Mouse (Mus musculus) macrophage (primary cell): ENCODE data around the gene Dhx15. TPM values are rescaled to one million over a fixed set of nuclear protein-coding genes. Genes with fewer than 3 reads are reported as not detected.
"Not testable (repeated sequence)": the region's sequence is repeated elsewhere in the genome, so short reads cannot be mapped to it uniquely, and the experiment has no call there.

Source experiments
- H3K27ac ChIP-seq: fragments of 350-480 bp; formaldehyde crosslinking; 2 replicates; pipeline ENCODE4 v1.9.0; 2021
- H3K36me3 ChIP-seq: fragments of 350-480 bp; formaldehyde crosslinking; 2 replicates; pipeline ENCODE4 v1.9.0; 2021; ENCODE audit errors: inconsistent target
- H3K4me3 ChIP-seq: fragments of 350-480 bp; formaldehyde crosslinking; 2 replicates; pipeline ENCODE4 v1.9.0; 2021; ENCODE audit errors: inconsistent target
- H3K79me2 ChIP-seq: fragments of 350-480 bp; formaldehyde crosslinking; 2 replicates; pipeline ENCODE4 v1.9.0; 2021; ENCODE audit errors: inconsistent target
- WGBS: methylation state at CpG from one replicate; pipeline ENCODE4 v1.1.7; 2026; ENCODE audit warnings: inconsistent platforms; ENCODE audit not compliant: missing documents; 5-methylcytosine and 5-hydroxymethylcytosine counted together
- polyA plus RNA-seq: library from polyadenylated mRNA; stranded (reverse); fragments of 250-400 nt; gene quantifications from 3 replicates; pipeline ENCODE4 v1.2.4, GENCODE M21; 2018; ENCODE audit warnings: inconsistent platforms
- total RNA-seq, 78 experiments: library from RNA; depleted of rRNA; stranded (reverse); fragments of 250-400 nt; gene quantifications; 1 replicate in 9 of 78; 2 replicates in 24 of 78; 3 replicates in 43 of 78; 4 replicates in 2 of 78; pipeline ENCODE4 v1.2.4; 2018; ENCODE audit warnings: inconsistent platforms in 56 of 78

Dhx15 gene
- total RNA-seq (2018; cell fraction: chromatin; rRNA removed): 100 to 1,000 TPM; 236 to 425 (median 352) TPM
- 10 to 100 TPM; 51.9 to 88.2 (median 66.7) TPM for total RNA-seq (2018; cell fraction: cytosol; rRNA removed)
- total RNA-seq (2018; cell fraction: nucleus; rRNA removed): 100 to 1,000 TPM; 154 to 312 (median 208) TPM
- polyA plus RNA-seq: 70.4 to 111 TPM (median 91.7 TPM) in 3 replicates

DNA sequence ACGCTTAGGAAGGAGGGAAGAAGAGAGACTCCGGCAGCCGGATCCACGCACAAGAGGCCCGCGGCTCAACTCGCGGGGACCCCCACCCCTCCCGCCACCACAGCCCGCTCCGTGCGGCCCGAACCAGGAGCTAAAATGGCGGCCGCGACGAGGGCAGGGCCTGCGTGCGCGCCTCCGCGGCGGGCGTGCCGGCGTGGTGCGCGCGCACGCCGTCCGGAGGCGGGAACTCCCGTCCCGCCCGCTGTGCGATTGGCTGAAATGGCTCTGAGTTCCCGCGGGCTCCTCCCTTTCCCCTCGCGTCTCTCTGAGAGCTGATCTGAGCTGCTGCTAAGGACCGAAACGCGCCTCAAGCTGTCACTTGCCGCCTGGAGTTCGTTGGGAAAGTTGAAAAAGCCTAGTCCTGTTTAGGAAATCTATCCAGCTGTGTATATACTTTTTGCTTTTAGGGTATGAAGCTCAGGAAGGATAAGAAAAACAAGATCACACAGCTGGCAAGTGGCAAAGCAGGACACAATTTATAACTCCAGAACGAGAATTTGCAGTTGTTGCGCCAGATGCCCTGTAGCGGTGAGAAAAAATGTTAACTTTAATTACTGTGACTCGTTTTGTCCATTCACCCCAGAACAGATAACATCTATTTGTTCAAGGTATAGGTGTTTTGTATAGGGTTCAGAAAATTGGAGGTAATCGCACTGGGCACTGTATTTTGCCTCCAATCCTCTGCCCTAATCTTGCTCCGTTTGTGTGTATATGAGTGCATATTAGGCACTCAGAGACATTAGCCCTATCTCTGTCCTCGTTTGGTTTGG lies at the start of gene Dhx15:
TSS of gene Dhx15 (minus strand) at position 144 of the 809 bp plus-strand sequence.
- under 1% methylated on average over 52 of the region's 53 CpGs for WGBS
- Histone ChIP-seq H3K27ac (peak within 1 kb of the TSS; percentile 51), H3K79me2 (peaks cover 42% of the 10 kb centered on the region), H3K4me3 (peak within 1 kb of the TSS; percentile 61), H3K36me3 (no peaks in the 10 kb centered on the region)

DNA sequence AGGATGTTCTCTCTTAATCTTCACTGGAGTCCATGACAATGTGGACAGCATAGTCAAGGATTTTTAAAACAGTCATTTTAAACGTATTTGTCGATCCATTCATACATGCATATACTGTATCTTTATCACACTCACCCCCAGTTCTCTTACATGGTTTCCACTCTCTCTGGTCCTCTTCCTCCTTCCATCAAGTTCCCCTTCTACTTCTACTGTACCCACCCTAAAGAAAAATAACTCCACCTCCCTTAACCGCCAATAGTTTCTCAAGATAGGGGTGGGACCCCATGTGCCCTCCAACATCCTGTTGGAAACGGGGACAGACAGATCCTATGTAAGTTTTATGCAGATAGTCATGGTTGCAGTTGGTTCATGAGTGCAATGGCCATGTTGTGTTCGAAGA lies 48.6 kb upstream of the Dhx15 start:
- Histone ChIP-seq H3K4me3 (no peak overlapping the region), H3K79me2 (no peaks in the 10 kb centered on the region), H3K36me3 (no peaks in the 10 kb centered on the region), H3K27ac (no peak overlapping the region)
- WGBS: 83% methylated on average over 5 of the region's 5 CpGs

DNA sequence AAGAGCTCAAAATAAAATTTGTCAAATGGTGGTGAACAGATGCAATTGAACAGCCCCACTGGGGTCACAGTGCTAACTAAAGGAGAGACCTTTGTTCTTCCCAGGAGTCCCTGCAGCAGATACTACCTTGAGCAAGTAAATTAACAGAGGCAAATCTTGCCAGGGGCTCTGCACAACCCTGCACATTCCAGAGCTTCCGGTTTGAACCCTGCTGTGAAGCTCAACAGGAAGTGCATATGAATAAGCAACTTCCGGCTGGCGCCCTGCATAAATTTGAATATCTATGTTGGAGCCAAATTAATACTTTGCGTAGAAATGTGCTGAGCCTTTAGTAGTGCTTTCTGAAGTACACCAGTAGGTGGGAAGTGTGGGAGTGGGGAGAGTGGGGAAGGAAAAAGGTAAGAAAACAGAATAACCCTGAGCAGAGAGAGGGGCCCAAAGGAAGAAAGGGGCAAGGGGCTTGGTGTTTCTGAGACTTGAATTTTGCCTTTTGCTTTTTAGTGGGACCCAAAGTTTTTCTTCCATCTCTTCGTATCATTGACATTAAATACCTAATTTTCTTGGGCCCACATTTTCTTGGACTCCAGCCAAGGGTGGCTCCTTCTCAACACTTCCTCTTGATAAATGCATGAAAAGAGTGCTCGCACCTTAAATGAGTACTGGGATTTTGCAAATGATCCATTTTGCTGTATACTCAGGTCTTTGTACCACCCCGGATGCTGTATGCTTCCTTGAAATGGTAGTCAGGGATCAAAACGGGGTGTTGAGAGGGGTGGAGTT lies 47.8 kb upstream of the Dhx15 start:
- no peaks in the 10 kb centered on the region for H3K36me3 ChIP-seq
- H3K79me2 ChIP-seq: no peaks in the 10 kb centered on the region
- no peak overlapping the region for H3K4me3 ChIP-seq
- no peak overlapping the region for H3K27ac ChIP-seq
- WGBS: 49% methylated on average over 8 of the region's 8 CpGs

DNA sequence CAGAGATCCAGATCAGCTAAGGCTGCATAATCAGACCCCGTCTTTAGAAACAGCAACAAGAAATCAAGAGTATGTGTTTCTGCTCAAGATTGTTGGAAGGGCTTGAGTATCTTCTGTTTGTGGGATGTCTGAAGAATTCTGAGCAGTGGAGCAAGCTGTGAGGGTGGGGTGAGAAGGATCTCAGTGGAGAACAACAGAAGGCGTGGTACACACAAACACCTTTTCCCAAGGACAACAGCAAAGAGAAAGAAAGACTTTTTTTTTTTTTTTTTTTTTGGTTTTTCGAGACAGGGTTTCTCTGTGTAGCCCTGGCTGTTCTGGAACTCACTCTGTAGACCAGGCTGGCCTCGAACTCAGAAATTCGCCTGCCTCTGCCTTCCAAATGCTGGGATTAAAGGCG lies 46.3 kb upstream of the Dhx15 start:
- not testable (repeated sequence) for H3K36me3 ChIP-seq, H3K79me2 ChIP-seq, H3K27ac ChIP-seq, H3K4me3 ChIP-seq
- 100% methylated on average over 2 of the region's 6 CpGs for WGBS

DNA sequence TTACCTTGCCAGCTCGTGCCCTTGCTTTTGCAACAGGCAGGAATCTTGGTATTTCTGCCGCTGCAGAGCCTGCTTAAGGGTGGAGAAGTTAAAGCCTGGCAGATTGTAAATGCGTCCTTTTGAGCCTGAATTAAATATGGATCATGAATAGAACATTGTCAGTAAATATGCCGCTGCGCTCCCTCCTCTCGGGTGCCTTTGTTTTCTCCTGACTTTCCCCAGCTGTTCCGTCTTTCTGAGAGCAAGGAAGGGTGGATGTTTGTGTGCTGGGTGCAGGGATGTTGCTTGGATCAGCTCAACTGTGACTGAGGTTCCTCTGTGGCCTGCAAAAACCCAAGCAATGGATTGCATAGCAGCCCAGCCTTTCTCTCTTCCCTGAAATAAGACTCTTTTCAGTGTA lies 44.3 kb upstream of the Dhx15 start:
- Histone ChIP-seq H3K36me3 (no peaks in the 10 kb centered on the region), H3K27ac (no peak overlapping the region), H3K4me3 (no peak overlapping the region), H3K79me2 (no peaks in the 10 kb centered on the region)
- 93% methylated on average over 7 of the region's 7 CpGs for WGBS

DNA sequence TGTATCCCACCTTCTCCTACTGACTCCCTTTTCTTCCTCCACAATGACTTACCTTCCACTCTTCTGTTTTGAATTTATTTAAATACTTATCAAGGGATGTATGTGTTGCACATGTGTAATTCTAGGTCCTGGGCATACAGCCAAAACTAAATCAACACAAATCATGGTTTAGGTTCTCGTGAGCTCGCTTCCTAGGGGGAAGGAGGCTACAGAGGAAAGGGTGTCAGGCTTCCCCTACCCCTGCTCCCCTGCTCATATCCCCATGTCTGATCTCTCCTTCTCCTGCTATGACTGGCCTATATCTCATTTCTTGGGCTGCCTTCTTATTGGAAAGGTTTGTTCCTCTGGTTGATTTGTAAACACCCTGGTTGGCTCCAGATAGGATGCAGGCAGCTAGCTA lies 43.6 kb upstream of the Dhx15 start:
- WGBS: 35% methylated on average over 2 of the region's 2 CpGs
- Histone ChIP-seq H3K27ac (no peak overlapping the region), H3K36me3 (no peaks in the 10 kb centered on the region), H3K4me3 (no peak overlapping the region), H3K79me2 (no peaks in the 10 kb centered on the region)

DNA sequence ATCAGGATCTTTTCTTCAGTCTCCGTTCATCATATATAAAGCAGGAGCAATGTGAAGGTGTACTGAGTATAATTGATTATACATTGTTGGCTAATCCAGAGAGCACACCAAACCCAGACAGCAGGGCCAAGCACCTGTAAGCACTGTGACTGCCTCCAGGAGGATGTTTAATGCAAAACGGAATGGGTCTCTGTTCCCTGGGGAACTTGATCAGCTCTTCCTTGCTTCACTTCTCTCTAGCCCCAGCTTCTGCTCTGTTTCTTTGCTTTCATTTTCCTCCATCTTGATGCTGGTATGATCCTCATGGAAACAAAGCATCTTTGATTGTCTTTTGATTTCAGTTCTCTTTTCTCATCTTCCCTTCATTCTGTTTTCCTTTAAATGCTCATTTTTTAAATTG lies 42.3 kb upstream of the Dhx15 start:
- no peak overlapping the region for H3K27ac ChIP-seq
- H3K4me3 ChIP-seq: no peak overlapping the region
- no peaks in the 10 kb centered on the region for H3K79me2 ChIP-seq
- 79% methylated on average over 2 of the region's 2 CpGs for WGBS
- no peaks in the 10 kb centered on the region for H3K36me3 ChIP-seq

DNA sequence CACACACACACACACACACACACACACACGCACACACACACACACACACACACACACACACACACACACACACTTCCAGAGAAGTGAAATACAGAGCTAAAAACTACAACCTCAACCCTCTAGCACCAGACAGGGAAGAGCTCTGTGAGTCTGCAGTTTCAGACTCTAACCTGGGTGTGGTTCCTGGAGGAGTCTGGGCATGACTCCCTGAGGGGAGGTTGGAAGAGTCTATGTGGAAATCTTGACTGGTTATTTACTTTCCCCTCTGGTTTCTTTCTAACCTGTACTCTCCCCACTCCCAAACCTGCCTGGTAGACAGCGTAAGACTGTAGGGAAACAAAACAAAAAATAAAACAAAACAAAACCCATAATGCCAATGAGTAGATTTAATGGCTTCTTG lies 41.9 kb upstream of the Dhx15 start:
- Histone ChIP-seq H3K27ac (no peak overlapping the region), H3K4me3 (no peak overlapping the region), H3K36me3 (no peaks in the 10 kb centered on the region), H3K79me2 (no peaks in the 10 kb centered on the region)
- 90% methylated on average over 2 of the region's 2 CpGs for WGBS

DNA sequence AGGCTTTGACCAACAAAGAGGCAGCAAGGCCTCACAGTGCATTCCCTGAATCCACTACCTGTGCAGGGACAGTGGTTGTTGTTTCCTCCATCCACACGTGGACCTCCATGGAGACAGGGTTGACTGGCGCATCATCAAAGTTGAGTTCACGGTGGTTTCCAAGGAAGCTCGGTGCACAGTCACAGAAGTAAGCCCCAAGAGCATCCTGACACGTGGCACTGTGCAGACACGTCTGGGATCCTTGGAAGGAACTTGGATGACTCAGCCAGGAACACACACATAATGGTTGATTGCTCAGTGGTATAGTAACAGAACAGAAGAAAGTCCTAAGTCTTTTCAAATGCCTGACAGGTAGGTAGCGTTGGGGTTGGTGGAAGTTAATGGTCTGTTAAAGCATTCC lies 40.2 kb upstream of the Dhx15 start:
- no peaks in the 10 kb centered on the region for H3K36me3 ChIP-seq
- no peak overlapping the region for H3K4me3 ChIP-seq
- 88% methylated on average over 7 of the region's 7 CpGs for WGBS
- no peak overlapping the region for H3K27ac ChIP-seq
- H3K79me2 ChIP-seq: no peaks in the 10 kb centered on the region

DNA sequence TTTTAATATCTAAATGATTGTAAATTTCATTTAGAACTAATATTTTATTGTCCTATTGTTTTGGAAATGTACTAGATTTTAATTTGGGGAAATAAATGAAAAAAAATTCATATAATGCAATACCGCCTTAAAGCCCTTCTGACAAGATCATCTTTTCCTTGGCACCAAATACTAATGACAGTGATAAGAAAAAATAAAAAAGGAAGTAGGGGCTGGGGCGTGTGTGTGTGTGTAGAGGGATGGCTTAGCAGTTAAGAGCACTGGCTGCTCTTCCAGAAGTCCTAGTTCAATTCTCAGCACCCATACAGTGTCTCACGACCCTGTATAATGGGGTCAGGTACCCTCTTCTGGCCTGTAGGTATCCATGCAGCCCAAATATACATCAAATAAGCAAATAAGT lies 36.4 kb upstream of the Dhx15 start:
- WGBS: 100% methylated on average over 2 of the region's 3 CpGs
- no peaks in the 10 kb centered on the region for H3K36me3 ChIP-seq
- no peaks in the 10 kb centered on the region for H3K79me2 ChIP-seq
- H3K27ac ChIP-seq: no peak overlapping the region
- no peak overlapping the region for H3K4me3 ChIP-seq

DNA sequence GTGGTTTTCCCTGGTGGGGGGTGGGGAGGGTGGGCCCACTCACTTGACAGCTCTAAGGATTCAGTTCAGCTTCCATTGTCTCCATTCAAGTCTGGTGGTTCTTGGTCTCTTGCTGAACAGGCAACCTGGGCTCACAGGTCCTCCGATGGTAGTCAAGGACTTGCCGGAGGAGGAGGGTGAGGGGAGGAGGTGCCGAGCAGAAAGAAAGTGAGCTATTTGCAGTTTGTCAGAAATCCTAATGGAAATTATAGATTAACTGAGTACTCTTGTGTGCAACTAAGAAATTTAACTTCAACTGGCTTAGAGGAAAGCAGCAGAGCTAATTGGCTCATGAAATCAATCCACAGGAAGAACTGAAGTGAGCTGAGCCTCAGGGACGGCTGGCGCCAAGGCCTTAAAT lies 31.3 kb upstream of the Dhx15 start:
- H3K27ac ChIP-seq: no peak overlapping the region
- 100% methylated on average over 5 of the region's 5 CpGs for WGBS

DNA sequence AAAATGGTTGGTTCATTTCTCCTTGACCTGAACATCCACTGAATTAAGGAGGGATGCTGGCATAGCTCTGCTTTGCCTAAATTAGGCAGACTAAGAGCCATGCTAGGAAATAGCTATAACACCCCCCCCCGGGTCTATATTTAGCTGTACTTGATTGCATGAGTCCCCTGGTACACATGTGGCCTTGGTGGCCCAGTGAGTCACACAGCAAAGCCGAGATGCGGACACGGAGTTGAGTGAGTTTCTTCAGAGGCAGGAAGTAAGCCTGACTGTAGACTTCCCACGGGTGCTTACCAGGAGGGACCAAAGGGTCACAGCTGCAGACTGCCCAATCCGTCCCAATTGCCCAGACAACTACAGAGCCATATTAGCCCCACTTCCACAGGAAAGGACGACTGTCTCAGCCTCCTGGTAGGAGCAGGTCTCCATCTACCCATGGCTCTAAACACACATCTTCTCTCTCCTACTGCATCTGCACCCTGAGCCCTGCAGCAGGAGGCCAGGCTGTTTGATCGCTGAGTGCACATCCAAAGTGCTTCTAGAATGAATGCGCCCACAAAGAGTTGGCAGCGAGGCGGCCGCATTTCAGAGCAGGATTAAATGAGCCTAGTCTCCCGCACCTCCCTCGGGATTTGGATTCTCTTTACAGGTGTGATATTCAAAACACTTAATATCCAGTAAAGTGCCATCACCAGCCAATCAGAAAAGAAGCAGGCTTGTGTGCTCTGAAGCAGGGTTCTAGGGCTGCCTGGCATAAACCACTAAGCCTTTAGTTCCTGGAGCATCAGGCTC lies 29.9 kb upstream of the Dhx15 start:
- Histone ChIP-seq H3K4me3 (no peak overlapping the region), H3K79me2 (no peaks in the 10 kb centered on the region), H3K36me3 (no peaks in the 10 kb centered on the region), H3K27ac (no peak overlapping the region)
- WGBS: 56% methylated on average over 12 of the region's 14 CpGs

More for the DNA sequence above, 31.3 kb upstream of the Dhx15 start:
- Histone ChIP-seq H3K79me2 (no peaks in the 10 kb centered on the region), H3K36me3 (no peaks in the 10 kb centered on the region), H3K4me3 (no peak overlapping the region)

DNA sequence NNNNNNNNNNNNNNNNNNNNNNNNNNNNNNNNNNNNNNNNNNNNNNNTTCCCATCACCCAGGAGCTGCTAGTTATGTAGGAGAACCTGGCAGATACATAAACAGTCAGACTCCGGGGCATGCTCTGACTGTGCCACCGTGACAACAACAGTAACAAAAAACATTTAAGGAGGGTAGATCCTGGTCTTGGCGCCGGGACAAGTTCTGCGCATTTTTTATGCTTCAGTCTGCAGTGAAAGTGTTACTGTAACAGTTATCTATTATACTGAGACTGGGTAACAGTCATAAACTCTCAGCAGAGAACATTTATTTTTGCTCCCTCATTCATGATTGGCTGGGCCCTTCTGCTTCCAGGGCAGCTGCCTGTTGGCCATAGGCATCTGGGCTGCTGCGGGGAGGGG lies 27.9 kb upstream of the Dhx15 start:
- WGBS: 98% methylated on average over 6 of the region's 6 CpGs
- H3K4me3 ChIP-seq: no peak overlapping the region
- H3K36me3 ChIP-seq: no peaks in the 10 kb centered on the region
- H3K79me2 ChIP-seq: no peaks in the 10 kb centered on the region
- H3K27ac ChIP-seq: no peak overlapping the region

DNA sequence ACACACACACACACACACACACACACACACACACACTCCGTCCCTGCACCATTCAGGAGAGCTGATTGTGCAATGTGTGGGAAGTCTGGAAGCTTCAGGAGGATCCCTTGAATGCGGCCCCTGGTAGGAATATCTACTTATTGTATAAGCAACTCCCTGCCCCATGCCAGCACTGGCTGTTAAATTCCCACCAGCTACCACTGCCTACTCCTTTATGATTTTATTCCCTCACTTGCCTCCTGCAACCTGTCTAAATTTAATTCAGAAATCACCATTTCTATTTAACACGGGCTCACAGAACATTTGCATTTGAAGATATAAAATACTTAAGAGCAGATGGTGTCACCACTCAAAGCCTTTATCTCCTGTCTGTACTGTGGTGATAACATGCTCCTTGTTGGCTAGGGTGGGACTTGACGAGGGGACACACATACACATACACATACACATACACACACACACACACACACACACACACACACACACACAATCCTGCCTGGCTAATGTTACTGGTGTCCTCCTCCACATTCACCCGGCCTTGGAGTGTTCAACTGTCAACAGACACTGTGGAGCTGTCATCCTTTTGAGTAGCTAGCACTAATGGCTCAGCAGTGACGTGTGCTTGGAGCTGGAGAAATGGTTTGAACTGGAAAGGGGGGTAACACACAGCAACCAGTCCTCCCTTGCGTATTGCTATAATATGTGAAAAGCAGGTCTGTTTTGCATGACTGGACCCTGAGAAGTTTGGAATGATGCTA lies 23.0 kb upstream of the Dhx15 start:
- WGBS: 94% methylated on average over 6 of the region's 7 CpGs
- H3K27ac ChIP-seq: no peak overlapping the region
- no peaks in the 10 kb centered on the region for H3K79me2 ChIP-seq
- no peaks in the 10 kb centered on the region for H3K36me3 ChIP-seq
- H3K4me3 ChIP-seq: no peak overlapping the region
